In the genomic region with DNA sequence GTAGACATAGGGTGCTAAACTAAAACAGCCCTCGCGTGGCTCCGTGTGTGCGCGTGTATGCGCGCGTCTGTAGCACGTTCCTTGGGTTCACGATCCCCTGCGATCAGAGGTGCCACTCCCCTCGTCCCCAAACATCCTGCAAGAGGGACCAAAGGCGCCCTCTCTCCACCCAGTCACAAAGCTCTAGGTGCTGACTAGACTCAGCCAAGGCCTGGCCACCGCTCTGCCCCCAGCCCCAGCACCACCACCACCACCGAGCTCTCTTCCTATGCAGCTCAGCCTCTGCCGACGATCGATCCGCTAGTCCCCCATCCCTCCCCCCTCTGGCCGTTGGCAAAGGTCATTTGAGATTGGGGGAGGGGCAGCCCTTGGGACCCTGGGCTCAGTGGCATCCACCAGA, we compare ENCODE assay signal across 11 mouse cellular contexts. TPM values are rescaled to one million over a fixed set of nuclear protein-coding genes. Genes with fewer than 3 reads are reported as not detected.
A peak's percentile ranks its signal among the peaks of the same experiment; 100 is the strongest.
DNase-seq lines count a peak whose midpoint lies in the region; ATAC-seq lines count a peak whose summit lies in the region.
"Had no signal": no experiment of that assay in that cellular context is flagged by ENCODE, and none has a peak within 500 bp of the region (broad histone marks: within the 10 kb centered on the region; RNA-seq: fewer than 3 reads in every experiment).

No protein-coding gene starts in this region.

- WGBS in heart, embryonic 13.5 days: under 1% methylated on average over 20 of the region's 20 CpGs
- under 1% methylated on average over 20 of the region's 20 CpGs for WGBS in hindbrain, embryonic 12.5 days
- 4% methylated on average over 20 of the region's 20 CpGs for WGBS in liver, embryonic 16.5 days (ENCODE audit: insufficient replicate concordance)
- WGBS in neural tube, embryonic 15.5 days: 0% methylated on average over 20 of the region's 20 CpGs

- no peak overlapping the region for H3K27ac ChIP-seq in heart, embryonic 13.5 days (replicated peaks)
- peak overlapping the region; percentile 70 for H3K27ac ChIP-seq in hindbrain, embryonic 12.5 days
- H3K27ac ChIP-seq in liver, embryonic 16.5 days (ENCODE audit: low read length): no peak overlapping the region
- no peak overlapping the region for H3K27ac ChIP-seq in neural tube, embryonic 15.5 days (replicated peaks)
- H3K27ac ChIP-seq: lung, embryonic 15.5 days had no signal

- H3K4me1 ChIP-seq in heart, embryonic 13.5 days: peaks cover 23% of the 10 kb centered on the region
- H3K4me1 ChIP-seq in hindbrain, embryonic 12.5 days: peaks cover 25% of the 10 kb centered on the region
- peaks cover 15% of the 10 kb centered on the region for H3K4me1 ChIP-seq in liver, embryonic 16.5 days (ENCODE audit: control insufficient read depth, low read depth, low read length)
- H3K4me1 ChIP-seq in neural tube, embryonic 15.5 days: peaks cover 29% of the 10 kb centered on the region

- H3K27me3 ChIP-seq in heart, embryonic 13.5 days (replicated peaks): peaks cover 100% of the 10 kb centered on the region
- H3K27me3 ChIP-seq in hindbrain, embryonic 12.5 days: peaks cover 99% of the 10 kb centered on the region
- peaks cover 99% of the 10 kb centered on the region for H3K27me3 ChIP-seq in liver, embryonic 16.5 days (ENCODE audit: control insufficient read depth, insufficient read depth, low read depth, low read length)
- H3K27me3 ChIP-seq in neural tube, embryonic 15.5 days (replicated peaks): peaks cover 97% of the 10 kb centered on the region

- intact Hi-C loops in heart, postnatal 36 days (cut with DNase I): no loop called here

- no peaks in the 10 kb centered on the region for H3K36me3 ChIP-seq in heart, embryonic 13.5 days
- no peaks in the 10 kb centered on the region for H3K36me3 ChIP-seq in hindbrain, embryonic 12.5 days
- no peaks in the 10 kb centered on the region for H3K36me3 ChIP-seq in liver, embryonic 16.5 days (ENCODE audit: control insufficient read depth, insufficient read depth)
- H3K36me3 ChIP-seq in neural tube, embryonic 15.5 days: no peaks in the 10 kb centered on the region
- H3K36me3 ChIP-seq: lung, embryonic 15.5 days had no signal

- no peak for DNase-seq in heart, postnatal 36 days
- DNase-seq in urinary bladder, postnatal 14 days (ENCODE audit: low spot score): no peak

- ATAC-seq in heart, embryonic 13.5 days (ENCODE audit: extremely low read depth, insufficient number of reproducible peaks, low FRiP score, low TSS enrichment): no peak
- no peak for ATAC-seq in hindbrain, embryonic 12.5 days (ENCODE audit: low FRiP score)
- no peak for ATAC-seq in liver, embryonic 16.5 days (ENCODE audit: low read depth)
- no peak for ATAC-seq in neural tube, embryonic 15.5 days (ENCODE audit: low FRiP score)
- no peak for ATAC-seq in cerebellum, adult (ENCODE audit: insufficient number of reproducible peaks, low FRiP score, low TSS enrichment)
- ATAC-seq in activated CD4-positive, CD25-positive, alpha-beta regulatory T cell, adult 4 months: no peak

- H3K4me3 ChIP-seq in heart, embryonic 13.5 days: peak overlapping the region; percentile 50
- peak overlapping the region; percentile 41 for H3K4me3 ChIP-seq in hindbrain, embryonic 12.5 days
- H3K4me3 ChIP-seq in liver, embryonic 16.5 days (ENCODE audit: low read depth, low read length): no peak overlapping the region
- peak overlapping the region; percentile 40 for H3K4me3 ChIP-seq in neural tube, embryonic 15.5 days (replicated peaks)
- H3K4me3 ChIP-seq: myocyte had no signal

- H3K4me2 ChIP-seq in heart, embryonic 13.5 days: peak overlapping the region; percentile 85
- peak overlapping the region; percentile 51 for H3K4me2 ChIP-seq in hindbrain, embryonic 12.5 days (replicated peaks)
- 0 out of 2 replicates have a peak overlapping the region, but pooled peaks have one; percentile 37 for H3K4me2 ChIP-seq in liver, embryonic 16.5 days (ENCODE audit: low read depth, low read length)
- H3K4me2 ChIP-seq in neural tube, embryonic 15.5 days: peak overlapping the region; percentile 65

- no peaks in the 10 kb centered on the region for H3K9me3 ChIP-seq in heart, embryonic 13.5 days
- no peaks in the 10 kb centered on the region for H3K9me3 ChIP-seq in hindbrain, embryonic 12.5 days (replicated peaks)
- no peaks in the 10 kb centered on the region for H3K9me3 ChIP-seq in liver, embryonic 16.5 days (replicated peaks; ENCODE audit: control insufficient read depth, low read length)
- H3K9me3 ChIP-seq in neural tube, embryonic 15.5 days (replicated peaks): no peaks in the 10 kb centered on the region
- H3K9me3 ChIP-seq: lung, embryonic 15.5 days had no signal

- no peak overlapping the region for H3K9ac ChIP-seq in heart, embryonic 13.5 days
- H3K9ac ChIP-seq in hindbrain, embryonic 12.5 days: peak overlapping the region; percentile 58
- H3K9ac ChIP-seq in liver, embryonic 16.5 days (ENCODE audit: low read depth, low read length): no peak overlapping the region
- no peak overlapping the region; the same call in 1 of the 2 replicates for H3K9ac ChIP-seq in neural tube, embryonic 15.5 days (replicated peaks)
- H3K9ac ChIP-seq: lung, embryonic 15.5 days had no signal

RNA-seq across cellular contexts. Expression of a gene that starts 1.8 kb away (rescaled TPM):
- polyA plus RNA-seq in heart, embryonic 13.5 days (2015; fragmentation: Nextera tagmentation; extraction: Ambion mirVana): not detected in 2 replicates
- total RNA-seq in heart, postnatal 36 days (2021): not detected
- polyA plus RNA-seq in hindbrain, embryonic 12.5 days (2016; fragmentation: Nextera tagmentation; extraction: Ambion mirVana): 1.7 and 2.3 TPM in 2 replicates
- polyA plus RNA-seq in liver, embryonic 16.5 days (2015; fragmentation: Nextera tagmentation; extraction: Ambion mirVana): 0.02 TPM in 1 of 2 replicates, not detected in the other
- 0.63 and 1.0 TPM in 2 replicates for polyA plus RNA-seq in neural tube, embryonic 15.5 days (2015; fragmentation: Nextera tagmentation; extraction: Ambion mirVana)
- not detected for polyA plus RNA-seq in activated CD4-positive, CD25-positive, alpha-beta regulatory T cell, adult 4 months (2017; shearing (Covaris generic))
- polyA plus RNA-seq: cortical plate, adult 2 months; lung, embryonic 15.5 days; myocyte had no signal

RNA-seq across cellular contexts. Expression of a gene that starts 42.5 kb away (rescaled TPM):
- 0.11 and 0.13 TPM in 2 replicates for polyA plus RNA-seq in heart, embryonic 13.5 days (2015; fragmentation: Nextera tagmentation; extraction: Ambion mirVana)
- not detected for total RNA-seq in heart, postnatal 36 days (2021)
- 0.93 and 1.1 TPM in 2 replicates for polyA plus RNA-seq in hindbrain, embryonic 12.5 days (2016; fragmentation: Nextera tagmentation; extraction: Ambion mirVana)
- polyA plus RNA-seq in liver, embryonic 16.5 days (2015; fragmentation: Nextera tagmentation; extraction: Ambion mirVana): 0.02 TPM in 1 of 2 replicates, not detected in the other
- 1.4 and 1.5 TPM in 2 replicates for polyA plus RNA-seq in neural tube, embryonic 15.5 days (2015; fragmentation: Nextera tagmentation; extraction: Ambion mirVana)
- not detected for polyA plus RNA-seq in activated CD4-positive, CD25-positive, alpha-beta regulatory T cell, adult 4 months (2017; shearing (Covaris generic))
